Mouse (Mus musculus) G1E (cell line): ENCODE measurements around the gene Ppp2r5c. TPM values are rescaled to one million over a fixed set of nuclear protein-coding genes. Genes with fewer than 3 reads are reported as not detected.

Source experiments
- ATAC-seq: 2 replicates; pipeline ENCODE4 v1.8.0; 2016; ENCODE audit warnings: mild to moderate bottlenecking; ENCODE audit not compliant: insufficient number of reproducible peaks, poor library complexity, low FRiP score, severe bottlenecking; ENCODE audit errors: extremely low read depth
- DNase-seq: peaks from one replicate; pipeline ENCODE4 v3.0.0; 2012; ENCODE audit warnings: low spot score
- H3K27me3 ChIP-seq: 2 replicates; pipeline ENCODE4 v1.6.1; 2012; ENCODE audit warnings: mild to moderate bottlenecking, low read length, inconsistent platforms; ENCODE audit not compliant: insufficient read depth
- H3K36me3 ChIP-seq: replicated peaks from 2 replicates; pipeline ENCODE3; 2012; ENCODE audit warnings: mild to moderate bottlenecking, inconsistent platforms
- H3K4me1 ChIP-seq: 2 replicates; pipeline ENCODE4 v1.6.1; 2012; ENCODE audit warnings: low read depth, low read length, inconsistent platforms, mixed read lengths; ENCODE audit not compliant: insufficient read depth
- H3K4me3 ChIP-seq: 2 replicates; pipeline ENCODE4 v1.5.1; 2012; ENCODE audit warnings: low read depth, mild to moderate bottlenecking, inconsistent platforms, low read length, moderate library complexity, mixed read lengths
- H3K9me3 ChIP-seq: replicated peaks from 2 replicates; pipeline ENCODE4 v1.6.1; 2012; ENCODE audit warnings: inconsistent platforms
- CTCF ChIP-seq: IDR thresholded peaks from 2 replicates; pipeline ENCODE4 v1.5.1; 2012; ENCODE audit warnings: low read depth, low read length, inconsistent platforms, mixed read lengths
- GATA1 ChIP-seq: IDR thresholded peaks from 2 replicates; pipeline ENCODE4 v1.6.1; 2012; ENCODE audit warnings: borderline replicate concordance, low read length, inconsistent platforms, mixed read lengths
- GATA2 ChIP-seq: IDR thresholded peaks from 2 replicates; pipeline ENCODE4 v1.6.1; 2012; ENCODE audit warnings: low read depth, low read length, inconsistent platforms, borderline replicate concordance
- POLR2AphosphoS5 ChIP-seq: IDR thresholded peaks from 2 replicates; pipeline ENCODE4 v1.6.1; 2012; ENCODE audit warnings: low read depth, low read length, inconsistent platforms; ENCODE audit not compliant: insufficient replicate concordance
- TAL1 ChIP-seq: conservative IDR thresholded peaks from 2 replicates; pipeline ENCODE4 v1.6.1; 2012; ENCODE audit warnings: low read depth, low read length, inconsistent platforms, mixed read lengths
- polyA plus RNA-seq: library from polyadenylated mRNA; stranded (reverse); fragments of >175 nt; gene quantifications from 2 replicates; pipeline ENCODE4 v1.2.3, GENCODE M21; 2012
- total RNA-seq, 2 experiments: library from RNA; stranded (forward) in 1 of 2; stranded (reverse) in 1 of 2; fragments of 200-1000 nt in 1 of 2; fragments of >200 nt in 1 of 2; fragmentation: Nextera tagmentation in 1 of 2; gene quantifications; 2 replicates each; pipeline ENCODE4 v1.2.3; 2014 to 2017

Ppp2r5c gene
- total and polyA plus RNA-seq, 3 experiments = 30.6 to 282 (median 192) TPM

DNA sequence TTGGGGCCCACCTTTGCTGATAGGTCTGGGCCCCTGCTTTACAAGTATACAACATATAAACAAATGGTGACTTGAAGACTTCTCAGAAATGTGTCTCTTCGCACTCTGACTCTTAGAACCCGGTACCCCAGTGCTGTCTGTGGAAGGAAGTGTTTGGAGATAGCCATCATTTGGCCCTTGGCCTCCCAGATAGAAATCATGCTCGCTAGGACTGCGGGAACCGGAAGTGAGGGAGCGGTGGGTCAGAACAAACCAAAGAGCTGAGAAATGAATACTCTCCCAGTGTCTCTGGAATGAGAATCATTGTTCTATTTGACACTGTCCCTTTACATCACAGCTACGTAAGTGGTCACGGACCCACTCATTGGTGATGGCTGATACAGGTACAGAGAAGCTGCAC is 93.4 kb downstream of the Ppp2r5c start:
- Histone ChIP-seq H3K9me3 (no peaks in the 10 kb centered on the region), H3K4me3 (no peak overlapping the region), H3K27me3 (no peaks in the 10 kb centered on the region), H3K4me1 (peaks cover 8% of the 10 kb centered on the region; the same call in 1 of the 2 replicates), H3K36me3 (peaks cover 85% of the 10 kb centered on the region)
- TF ChIP-seq POLR2AphosphoS5 (no peak), GATA2 (no peak)
- ATAC-seq (no peak), DNase-seq (no peak)

DNA sequence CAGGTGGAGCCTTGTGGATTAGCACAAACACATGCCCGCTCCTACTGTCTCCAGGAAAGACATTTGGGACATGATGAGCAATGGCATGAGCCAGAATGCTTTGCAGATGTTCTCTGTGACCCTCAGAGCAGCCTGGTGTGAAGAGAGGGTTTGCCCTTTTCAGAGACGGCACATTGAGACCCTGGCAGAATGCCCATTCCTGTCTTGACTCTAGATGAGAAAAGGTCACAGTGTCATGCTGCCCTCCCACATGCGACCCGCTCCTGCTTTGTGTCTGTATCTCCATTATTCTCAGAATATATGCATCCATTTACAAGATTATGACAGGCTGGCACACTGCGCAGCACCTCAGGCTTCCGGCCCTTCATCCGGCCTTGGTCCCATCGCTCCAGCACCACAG is 94.1 kb downstream of the Ppp2r5c start:
- no peak overlapping the region for H3K4me3 ChIP-seq
- no peak for ATAC-seq
- peaks cover 8% of the 10 kb centered on the region; the same call in 1 of the 2 replicates for H3K4me1 ChIP-seq
- no peak for TF ChIP-seq GATA2
- no peak for TF ChIP-seq CTCF
- no peak for TF ChIP-seq POLR2AphosphoS5
- TF ChIP-seq GATA1 = no peak
- no peak for TF ChIP-seq TAL1
- no peak for DNase-seq
- peaks cover 85% of the 10 kb centered on the region for H3K36me3 ChIP-seq
- no peaks in the 10 kb centered on the region for H3K9me3 ChIP-seq
- no peaks in the 10 kb centered on the region for H3K27me3 ChIP-seq

DNA sequence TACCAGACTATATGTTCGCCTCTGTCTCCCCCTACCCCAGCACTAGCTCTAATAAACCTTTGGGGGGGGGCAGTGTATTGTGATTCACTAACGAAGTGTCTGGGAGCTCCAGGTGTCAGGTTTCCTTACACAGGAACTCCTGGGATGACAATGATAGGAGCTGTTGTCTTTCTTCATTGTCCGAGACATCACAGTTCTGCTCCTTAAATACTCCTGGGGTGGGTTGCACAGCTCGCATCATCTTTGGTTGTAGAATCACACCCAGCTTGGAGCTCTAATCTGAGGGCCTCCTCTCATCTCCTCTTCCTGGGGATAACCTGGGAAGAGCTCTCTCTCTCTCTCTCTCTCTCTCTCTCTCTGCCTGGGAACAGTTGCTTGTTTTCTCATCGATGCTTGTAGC is 94.6 kb downstream of the Ppp2r5c start:
- H3K9me3 ChIP-seq = no peaks in the 10 kb centered on the region
- no peak overlapping the region for H3K4me3 ChIP-seq
- H3K27me3 ChIP-seq = no peaks in the 10 kb centered on the region
- DNase-seq = no peak
- TF ChIP-seq GATA2 (no peak), TAL1 (no peak), GATA1 (no peak), POLR2AphosphoS5 (no peak), CTCF (no peak)
- H3K36me3 ChIP-seq = peaks cover 85% of the 10 kb centered on the region
- ATAC-seq = no peak
- peaks cover 8% of the 10 kb centered on the region; the same call in 1 of the 2 replicates for H3K4me1 ChIP-seq

DNA sequence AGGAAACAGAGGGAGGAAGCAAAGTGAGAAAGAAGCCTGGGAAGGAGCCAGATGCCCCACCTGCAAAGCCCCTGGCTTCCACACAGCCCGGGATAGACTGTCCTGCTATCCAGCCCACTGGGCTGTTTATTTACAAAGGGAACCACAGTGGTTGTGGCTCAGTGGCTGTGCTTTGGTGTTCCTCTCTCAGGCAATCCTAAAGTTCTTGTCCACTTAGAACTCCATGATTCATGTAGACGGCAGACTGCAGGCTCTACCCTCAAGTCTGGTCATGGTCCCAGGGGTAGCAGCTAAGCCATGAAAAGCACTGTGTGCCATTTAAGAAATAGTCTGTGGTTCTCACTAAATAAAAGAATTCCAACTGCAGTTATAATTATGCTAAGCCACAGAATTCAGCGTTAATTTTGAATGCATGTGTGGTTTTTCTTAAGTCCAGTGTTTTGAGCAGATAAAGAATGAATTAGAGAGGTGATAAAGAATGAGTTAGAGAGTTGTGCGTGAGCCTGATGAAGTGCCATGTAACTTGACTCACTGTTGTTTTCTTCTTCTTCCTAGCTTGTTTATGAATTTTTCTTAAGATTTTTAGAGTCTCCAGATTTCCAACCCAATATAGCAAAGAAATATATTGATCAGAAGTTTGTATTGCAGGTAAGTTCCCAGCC is 98.3 kb downstream of the Ppp2r5c start:
- ATAC-seq = no peak
- no peak for DNase-seq
- H3K27me3 ChIP-seq = no peaks in the 10 kb centered on the region
- no peaks in the 10 kb centered on the region for H3K9me3 ChIP-seq
- H3K36me3 ChIP-seq = peaks cover 96% of the 10 kb centered on the region
- TF ChIP-seq POLR2AphosphoS5 = no peak
- TF ChIP-seq TAL1 = no peak
- TF ChIP-seq GATA2 = no peak
- no peak for TF ChIP-seq GATA1
- TF ChIP-seq CTCF = no peak
- H3K4me3 ChIP-seq = no peak overlapping the region
- H3K4me1 ChIP-seq = peaks cover 13% of the 10 kb centered on the region; the same call in 1 of the 2 replicates

DNA sequence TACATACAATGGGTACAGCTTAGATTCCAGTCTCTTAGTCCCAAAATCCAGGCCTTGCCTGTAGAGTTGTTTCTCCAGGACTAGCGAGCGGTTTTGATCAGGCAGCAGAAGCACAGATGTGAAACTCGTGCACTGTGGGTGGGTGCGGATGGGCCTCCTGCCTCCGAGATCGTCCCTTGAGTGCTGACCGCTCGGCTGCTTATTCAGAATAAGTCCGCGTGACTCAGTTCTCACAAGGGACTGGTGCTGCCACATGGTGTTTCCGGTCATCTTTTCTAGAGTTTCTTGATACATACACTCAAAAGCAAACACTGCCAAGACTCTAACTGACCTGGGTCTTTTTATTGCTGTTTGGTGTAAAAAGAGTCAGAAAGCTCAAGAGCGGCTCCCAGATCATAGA is 100.7 kb downstream of the Ppp2r5c start:
- H3K36me3 ChIP-seq = peaks cover 94% of the 10 kb centered on the region
- H3K4me3 ChIP-seq = no peak overlapping the region
- ATAC-seq (no peak), DNase-seq (no peak)
- H3K27me3 ChIP-seq = no peaks in the 10 kb centered on the region
- H3K9me3 ChIP-seq = no peaks in the 10 kb centered on the region
- H3K4me1 ChIP-seq = peaks cover 13% of the 10 kb centered on the region; the same call in 1 of the 2 replicates
- TF ChIP-seq GATA1 (no peak), GATA2 (no peak), CTCF (no peak), POLR2AphosphoS5 (no peak), TAL1 (no peak)

DNA sequence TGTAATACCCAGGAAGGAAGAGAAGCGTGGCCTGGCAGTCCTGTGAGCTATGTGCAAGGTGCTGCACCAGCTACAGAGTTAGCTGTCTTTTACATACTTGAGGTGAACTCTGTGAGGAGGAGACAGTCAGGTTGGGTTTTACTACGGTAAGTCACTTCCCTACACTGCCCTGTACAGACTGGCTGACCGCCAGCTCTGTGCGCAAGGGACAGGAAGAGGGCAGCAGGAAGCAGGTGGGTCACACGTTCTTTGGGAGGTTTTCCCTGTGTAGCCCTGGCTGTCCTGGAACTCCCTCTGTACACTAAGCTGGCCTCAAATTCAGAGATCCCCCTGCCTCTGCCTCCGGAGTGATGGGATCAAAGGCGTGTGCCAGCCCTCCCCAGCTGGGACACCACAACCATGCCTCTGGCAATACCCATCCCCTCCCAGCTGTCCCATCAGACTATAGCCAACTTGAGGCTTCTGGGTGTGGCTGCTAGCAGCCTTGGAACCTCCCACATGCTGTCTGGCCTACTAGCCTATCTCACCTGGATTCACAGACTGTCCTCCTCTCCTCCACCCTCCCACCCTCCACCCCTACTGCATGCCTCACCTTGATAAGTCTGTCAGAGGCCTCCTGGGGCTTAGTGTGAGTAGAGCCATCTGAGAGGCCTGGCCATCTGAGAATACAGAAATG is 102.7 kb downstream of the Ppp2r5c start:
- Histone ChIP-seq H3K36me3 (peaks cover 97% of the 10 kb centered on the region), H3K9me3 (no peaks in the 10 kb centered on the region), H3K27me3 (no peaks in the 10 kb centered on the region), H3K4me1 (peaks cover 10% of the 10 kb centered on the region; the same call in 1 of the 2 replicates), H3K4me3 (no peak overlapping the region)
- DNase-seq = no peak
- ATAC-seq = no peak
- no peak for TF ChIP-seq CTCF
- TF ChIP-seq POLR2AphosphoS5 = no peak
- TF ChIP-seq TAL1 = no peak
- TF ChIP-seq GATA2 = no peak
- no peak for TF ChIP-seq GATA1
